Mouse (Mus musculus) heart, adult 18-20 months (tissue): ENCODE results near the gene Zc3h4. TPM values are rescaled to one million over a fixed set of nuclear protein-coding genes. Genes with fewer than 3 reads are reported as not detected.

Source experiments
- DNase-seq, 2 experiments: peaks; one replicate each; pipeline ENCODE4 v3.0.0; 2021 to 2022; ENCODE audit warnings: mixed read lengths in 1 of 2
- total RNA-seq, 2 experiments: library from RNA; stranded (reverse); gene quantifications; 2 replicates each; pipeline ENCODE4 v1.2.3; 2021

Zc3h4 gene
- total RNA-seq, 2 experiments from 2014 or later = 25.4 to 34.5 TPM

- no peak for DNase-seq
These were observed 75.3 kb downstream of the Zc3h4 start for GRCm38 (mm10) chr7:16475764-16476599.

- no peak for DNase-seq
These were observed 75.9 kb downstream of the Zc3h4 start for GRCm38 (mm10) chr7:16476600-16476989.

GRCm38 (mm10) chr7:16477628-16478027, 76.9 kb downstream of the Zc3h4 start, which contains the start of gene Npas1:
TSS of gene Npas1 (minus strand) at chr7:16477728.
- DNase-seq = no peak

Other genes starting within 250 kb of the Zc3h4 start
- gene Meis3, start 225.8 kb upstream of the Zc3h4 start, total RNA-seq = 1 to 10 TPM; 4.8 to 6.1 TPM
- 1 to 10 TPM; 8.4 to 8.6 TPM for gene Dhx34, start 178.9 kb upstream of the Zc3h4 start, total RNA-seq
- 1 to 10 TPM; 1.2 to 1.7 TPM for gene C5ar2, start 156.8 kb upstream of the Zc3h4 start, total RNA-seq
- 1 to 10 TPM; 4.4 to 7.5 TPM for gene C5ar1, start 141.4 kb upstream of the Zc3h4 start, total RNA-seq
- 10 to 100 TPM; 15.3 to 16.2 TPM for gene Inafm1, start 127.3 kb upstream of the Zc3h4 start, total RNA-seq
- gene Ccdc9, start 114.1 kb upstream of the Zc3h4 start, total RNA-seq = 10 to 100 TPM; 26.3 to 29.6 TPM
- 1 to 10 TPM; 3.8 to 5.6 TPM for gene Bbc3, start 92.5 kb upstream of the Zc3h4 start, total RNA-seq
- gene Sae1, start 13.1 kb upstream of the Zc3h4 start, total RNA-seq = 10 to 100 TPM; 37.3 to 40.6 TPM
- gene Tmem160, start 51.9 kb downstream of the Zc3h4 start, total RNA-seq = 100 to 1,000 TPM in 1 of 2 experiments, 10 to 100 TPM in 1; 87.4 to 101 TPM
- not detected for gene Npas1, start 76.8 kb downstream of the Zc3h4 start, total RNA-seq
- gene Arhgap35, start 214.1 kb downstream of the Zc3h4 start, total RNA-seq = 10 to 100 TPM; 31.8 to 33.9 TPM